Mouse (Mus musculus): ENCODE measurements around the gene Adra1b. TPM values are rescaled to one million over a fixed set of nuclear protein-coding genes. Genes with fewer than 3 reads are reported as not detected.
A peak's percentile ranks its signal among the peaks of the same experiment; 100 is the strongest.

Gene Adra1b
- polyA plus RNA-seq, 1 experiment from 2014 or later: 0.07 TPM

- H3K27ac ChIP-seq (ENCODE audit: low read depth): no peak overlapping the region
- no peaks in the 10 kb centered on the region for H3K9me3 ChIP-seq (ENCODE audit: control insufficient read depth, low read length)
- WGBS: 65% methylated on average over 2 of the region's 2 CpGs
- no peaks in the 10 kb centered on the region for H3K36me3 ChIP-seq (ENCODE audit: control insufficient read depth, insufficient read depth, low read length)
- no peaks in the 10 kb centered on the region for H3K27me3 ChIP-seq (replicated peaks; ENCODE audit: control insufficient read depth, insufficient read depth, low read length)
- peaks cover 5% of the 10 kb centered on the region; the same call in 1 of the 2 replicates for H3K4me1 ChIP-seq (replicated peaks; ENCODE audit: control insufficient read depth, insufficient read depth, low read length)
- no peak overlapping the region for H3K4me2 ChIP-seq (ENCODE audit: low read length)
- ATAC-seq (replicated peaks; ENCODE audit: low FRiP score, low TSS enrichment, low read depth) (no peak), DNase-seq (ENCODE audit: low spot score) (no peak)
- no peak overlapping the region for H3K4me3 ChIP-seq (ENCODE audit: low read depth, low read length)
- no peak overlapping the region for H3K9ac ChIP-seq (ENCODE audit: low read length)
Measured at GRCm38 (mm10) chr11:43751542-43751941, 149.5 kb downstream of the Adra1b start.

GRCm38 (mm10) chr11:43747233-43748226 is 153.5 kb downstream of the Adra1b start, which contains the start of gene Ttc1:
Gene Ttc1, minus strand, starts transcription at chr11:43748008.
- Histone ChIP-seq H3K4me3 (ENCODE audit: low read depth, low read length) (peak within 1 kb of the TSS; percentile 69), H3K9me3 (ENCODE audit: control insufficient read depth, low read length) (no peaks in the 10 kb centered on the region), H3K27me3 (replicated peaks; ENCODE audit: control insufficient read depth, insufficient read depth, low read length) (no peaks in the 10 kb centered on the region), H3K27ac (ENCODE audit: low read depth) (peak within 1 kb of the TSS; percentile 17; the same call in 1 of the 2 replicates), H3K36me3 (ENCODE audit: control insufficient read depth, insufficient read depth, low read length) (peaks cover 25% of the 10 kb centered on the region), H3K4me2 (ENCODE audit: low read length) (peak within 1 kb of the TSS; percentile 69), H3K9ac (ENCODE audit: low read length) (peak within 1 kb of the TSS; percentile 66), H3K4me1 (replicated peaks; ENCODE audit: control insufficient read depth, insufficient read depth, low read length) (peaks cover 5% of the 10 kb centered on the region; the same call in 1 of the 2 replicates)
- 4% methylated on average over 47 of the region's 47 CpGs for WGBS
- ATAC-seq (replicated peaks; ENCODE audit: low FRiP score, low TSS enrichment, low read depth): peak; percentile 98
- DNase-seq (ENCODE audit: low spot score): peak; percentile 93

- Histone ChIP-seq H3K4me3 (ENCODE audit: low read depth, low read length) (no peak overlapping the region), H3K27ac (ENCODE audit: low read depth) (no peak overlapping the region), H3K9ac (ENCODE audit: low read length) (no peak overlapping the region), H3K36me3 (ENCODE audit: control insufficient read depth, insufficient read depth, low read length) (peaks cover 36% of the 10 kb centered on the region), H3K9me3 (ENCODE audit: control insufficient read depth, low read length) (no peaks in the 10 kb centered on the region), H3K4me2 (ENCODE audit: low read length) (no peak overlapping the region), H3K4me1 (replicated peaks; ENCODE audit: control insufficient read depth, insufficient read depth, low read length) (no peaks in the 10 kb centered on the region), H3K27me3 (replicated peaks; ENCODE audit: control insufficient read depth, insufficient read depth, low read length) (no peaks in the 10 kb centered on the region)
- ATAC-seq (replicated peaks; ENCODE audit: low FRiP score, low TSS enrichment, low read depth): no peak; the same call in 1 of the 2 replicates
- no peak for DNase-seq (ENCODE audit: low spot score)
- WGBS: 84% methylated on average over 7 of the region's 7 CpGs
Measured at GRCm38 (mm10) chr11:43728737-43729301, 172.2 kb downstream of the Adra1b start.

GRCm38 (mm10) chr11:43727796-43728195 is 173.2 kb downstream of the Adra1b start:
- ATAC-seq (replicated peaks; ENCODE audit: low FRiP score, low TSS enrichment, low read depth) (no peak), DNase-seq (ENCODE audit: low spot score) (no peak)
- peaks cover 34% of the 10 kb centered on the region for H3K36me3 ChIP-seq (ENCODE audit: control insufficient read depth, insufficient read depth, low read length)
- WGBS: 77% methylated on average over 7 of the region's 7 CpGs
- no peaks in the 10 kb centered on the region; the same call in 1 of the 2 replicates for H3K4me1 ChIP-seq (replicated peaks; ENCODE audit: control insufficient read depth, insufficient read depth, low read length)
- H3K4me3 ChIP-seq (ENCODE audit: low read depth, low read length): no peak overlapping the region
- H3K27ac ChIP-seq (ENCODE audit: low read depth): no peak overlapping the region
- no peaks in the 10 kb centered on the region for H3K9me3 ChIP-seq (ENCODE audit: control insufficient read depth, low read length)
- H3K4me2 ChIP-seq (ENCODE audit: low read length): no peak overlapping the region
- no peak overlapping the region for H3K9ac ChIP-seq (ENCODE audit: low read length)
- H3K27me3 ChIP-seq (replicated peaks; ENCODE audit: control insufficient read depth, insufficient read depth, low read length): no peaks in the 10 kb centered on the region

Other genes starting within 250 kb of the Adra1b start
- gene Pwwp2a, start 219.2 kb downstream of the Adra1b start, polyA plus RNA-seq (2014; fragmentation: Nextera tagmentation; extraction: Ambion mirVana): 36.1 and 39.1 TPM in 2 replicates
- 58.2 and 66.3 TPM in 2 replicates for gene Ttc1, start 153.2 kb downstream of the Adra1b start, polyA plus RNA-seq (2014; fragmentation: Nextera tagmentation; extraction: Ambion mirVana)

Data from intestine, embryonic 14.5 days (tissue).